Mouse (Mus musculus) NIH3T3 (cell line): Measurements from ENCODE around the gene Poldip2.
"Not testable (repeated sequence)": the region's sequence is repeated elsewhere in the genome, so short reads cannot be mapped to it uniquely, and the experiment has no call there.

Experiments used
- DNase-seq: peaks from one replicate; pipeline ENCODE4 v3.0.0-alpha.2; 2012; ENCODE audit warnings: low read depth

Poldip2 gene

GRCm38 (mm10) chr11:78501529-78501928 lies 10.5 kb upstream of the Poldip2 start:
- no peak for DNase-seq

- DNase-seq: no peak
Observed at GRCm38 (mm10) chr11:78502909-78503650, 8.9 kb upstream of the Poldip2 start, which contains the start of gene Sebox. TSS of gene Sebox (plus strand) at chr11:78503447.

- no peak for DNase-seq
Observed at GRCm38 (mm10) chr11:78505430-78505829, 6.6 kb upstream of the Poldip2 start.

GRCm38 (mm10) chr11:78509148-78509547 lies 2.8 kb upstream of the Poldip2 start:
- DNase-seq: peak; percentile 70

GRCm38 (mm10) chr11:78513106-78513790 lies 1.3 kb downstream of the Poldip2 start:
- DNase-seq: no peak

- DNase-seq: peak; percentile 49
Observed at GRCm38 (mm10) chr11:78515549-78516325, 3.7 kb downstream of the Poldip2 start.

GRCm38 (mm10) chr11:78518931-78519330 lies 6.9 kb downstream of the Poldip2 start:
- DNase-seq: no peak

GRCm38 (mm10) chr11:78521880-78522279 lies 9.9 kb downstream of the Poldip2 start:
- peak; percentile 22 for DNase-seq

GRCm38 (mm10) chr11:78522481-78522997 lies 10.5 kb downstream of the Poldip2 start:
- peak; percentile 89 for DNase-seq

GRCm38 (mm10) chr11:78523241-78523955 lies 11.4 kb downstream of the Poldip2 start:
- DNase-seq: no peak

- DNase-seq: no peak
Observed at GRCm38 (mm10) chr11:78524838-78525237, 12.8 kb downstream of the Poldip2 start.

- no peak for DNase-seq
Observed at GRCm38 (mm10) chr11:78528714-78529113, 16.7 kb downstream of the Poldip2 start.

- no peak for DNase-seq
Observed at GRCm38 (mm10) chr11:78530001-78530400, 18.0 kb downstream of the Poldip2 start.

- no peak for DNase-seq
Observed at GRCm38 (mm10) chr11:78531046-78531445, 19.1 kb downstream of the Poldip2 start.

- not testable (repeated sequence) for DNase-seq
Observed at GRCm38 (mm10) chr11:78531515-78531914, 19.5 kb downstream of the Poldip2 start.

- DNase-seq: no peak
Observed at GRCm38 (mm10) chr11:78534516-78534915, 22.5 kb downstream of the Poldip2 start.

- peak; percentile 77 for DNase-seq
Observed at GRCm38 (mm10) chr11:78535376-78536079, 23.5 kb downstream of the Poldip2 start.

GRCm38 (mm10) chr11:78536080-78536689 lies 24.2 kb downstream of the Poldip2 start, which contains the start of the genes Tnfaip1 and Ift20:
TSS of gene Tnfaip1 (minus strand) at chr11:78536332.
TSS of gene Ift20 (plus strand) at chr11:78536361.
- DNase-seq: peak; percentile 99

- no peak for DNase-seq
Observed at GRCm38 (mm10) chr11:78536690-78537084, 24.7 kb downstream of the Poldip2 start.

GRCm38 (mm10) chr11:78540358-78540757 lies 28.4 kb downstream of the Poldip2 start:
- DNase-seq: no peak
